Mouse (Mus musculus): Measurements from ENCODE around the gene Cep131. TPM values are rescaled to one million over a fixed set of nuclear protein-coding genes. Genes with fewer than 3 reads are reported as not detected.

Cep131 gene
- polyA plus RNA-seq, 1 experiment from 2014 or later = 53.2 TPM

DNA sequence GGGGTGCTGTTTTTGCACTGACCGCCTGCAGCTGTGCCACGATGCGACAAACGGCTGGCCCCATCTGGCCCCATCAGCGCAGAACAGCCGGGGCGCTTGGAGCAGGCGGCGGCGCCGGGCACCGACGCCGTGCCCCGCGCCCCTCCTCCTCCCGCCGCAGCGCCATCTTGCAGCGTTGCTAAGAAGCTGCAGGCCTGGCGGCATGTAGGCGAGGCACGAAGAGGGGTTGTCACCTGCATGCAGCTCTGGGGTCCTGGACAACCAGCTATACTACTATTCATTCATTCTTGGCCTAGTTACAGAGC lies 38.4 kb downstream of the Cep131 start:
- Histone ChIP-seq H3K4me2 (peak overlapping the region; percentile 94), H3K36me3 (no peaks in the 10 kb centered on the region), H3K4me3 (replicated peaks) (peak overlapping the region; percentile 69), H3K4me1 (replicated peaks) (peaks cover 46% of the 10 kb centered on the region), H3K27ac (no peak overlapping the region), H3K9me3 (no peaks in the 10 kb centered on the region), H3K27me3 (peaks cover 49% of the 10 kb centered on the region), H3K9ac (replicated peaks) (no peak overlapping the region)
- WGBS = under 1% methylated on average over 22 of the region's 23 CpGs
- no peak for ATAC-seq (ENCODE audit: insufficient number of reproducible peaks, insufficient read depth, low FRiP score, low TSS enrichment, low read depth)

- H3K9me3 ChIP-seq = no peaks in the 10 kb centered on the region
- H3K9ac ChIP-seq (replicated peaks) = peak overlapping the region; percentile 78
- peaks cover 46% of the 10 kb centered on the region for H3K4me1 ChIP-seq (replicated peaks)
- no peaks in the 10 kb centered on the region for H3K36me3 ChIP-seq
- WGBS = 10% methylated on average over 23 of the region's 23 CpGs
- peak overlapping the region; percentile 69 for H3K4me3 ChIP-seq (replicated peaks)
- peak overlapping the region; percentile 94 for H3K4me2 ChIP-seq
- no peak overlapping the region for H3K27ac ChIP-seq
- H3K27me3 ChIP-seq = peaks cover 49% of the 10 kb centered on the region
- no peak for ATAC-seq (ENCODE audit: insufficient number of reproducible peaks, insufficient read depth, low FRiP score, low TSS enrichment, low read depth)
These were observed 38.9 kb downstream of the Cep131 start for GRCm38 (mm10) chr11:120047531-120048251.

GRCm38 (mm10) chr11:120046553-120047191 lies 40.0 kb downstream of the Cep131 start, which contains the start of gene Aatk:
Gene Aatk, minus strand, starts transcription at chr11:120047167.
- no peak within 1 kb of the TSS for H3K27ac ChIP-seq
- peak within 1 kb of the TSS; percentile 69 for H3K4me3 ChIP-seq (replicated peaks)
- H3K36me3 ChIP-seq = no peaks in the 10 kb centered on the region
- WGBS = under 1% methylated on average over 46 of the region's 63 CpGs
- no peak for ATAC-seq (ENCODE audit: insufficient number of reproducible peaks, insufficient read depth, low FRiP score, low TSS enrichment, low read depth)
- H3K4me1 ChIP-seq (replicated peaks) = peaks cover 45% of the 10 kb centered on the region
- H3K27me3 ChIP-seq = peaks cover 49% of the 10 kb centered on the region
- H3K9me3 ChIP-seq = no peaks in the 10 kb centered on the region
- H3K4me2 ChIP-seq = peak within 1 kb of the TSS; percentile 94
- peak within 1 kb of the TSS; percentile 78 for H3K9ac ChIP-seq (replicated peaks)

DNA sequence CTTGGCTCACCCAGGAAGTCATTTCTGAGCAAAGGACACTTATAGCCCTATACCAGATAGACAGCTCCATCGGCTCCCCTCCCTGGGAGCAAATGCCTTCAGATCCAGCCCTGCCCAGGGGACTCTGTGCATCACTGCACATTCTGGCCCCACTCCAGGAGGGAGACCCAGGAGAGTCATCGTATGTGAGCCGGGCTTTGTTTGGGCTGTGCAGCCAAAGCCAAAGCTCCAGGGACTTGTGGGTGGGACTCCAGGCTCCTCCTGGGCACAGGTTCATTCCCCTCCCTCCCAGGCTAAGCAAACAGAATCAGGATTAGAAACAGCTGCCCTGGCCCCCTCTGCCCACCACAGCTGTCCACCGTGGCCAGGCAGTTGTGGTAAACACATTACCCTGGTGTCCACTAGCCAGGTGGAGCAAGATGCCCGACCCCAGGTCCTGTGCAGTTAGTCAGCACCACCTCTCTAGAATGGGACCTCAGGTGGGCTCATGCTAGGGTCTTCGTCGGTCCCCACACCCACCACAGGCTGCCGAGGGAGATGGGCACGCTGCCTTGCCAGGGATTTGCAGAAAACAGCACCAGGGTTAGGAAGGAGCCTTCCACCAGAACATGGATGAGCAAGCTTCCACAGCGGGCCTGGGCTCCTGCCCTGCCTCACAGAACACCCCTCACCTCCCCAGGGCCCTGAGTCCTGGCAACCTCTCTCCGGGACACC lies 40.6 kb downstream of the Cep131 start:
- Histone ChIP-seq H3K27me3 (peaks cover 49% of the 10 kb centered on the region), H3K4me1 (replicated peaks) (peaks cover 42% of the 10 kb centered on the region), H3K27ac (no peak overlapping the region)

GRCm38 (mm10) chr11:120045341-120045740 lies 41.3 kb downstream of the Cep131 start:
- H3K9ac ChIP-seq (replicated peaks) = no peak overlapping the region
- no peak for ATAC-seq (ENCODE audit: insufficient number of reproducible peaks, insufficient read depth, low FRiP score, low TSS enrichment, low read depth)
- peak overlapping the region; percentile 94; the same call in 1 of the 2 replicates for H3K4me2 ChIP-seq
- peaks cover 45% of the 10 kb centered on the region for H3K27me3 ChIP-seq
- H3K36me3 ChIP-seq = no peaks in the 10 kb centered on the region
- no peak overlapping the region for H3K27ac ChIP-seq
- no peaks in the 10 kb centered on the region for H3K9me3 ChIP-seq
- H3K4me1 ChIP-seq (replicated peaks) = peaks cover 41% of the 10 kb centered on the region
- WGBS = 59% methylated on average over 4 of the region's 4 CpGs
- H3K4me3 ChIP-seq (replicated peaks) = no peak overlapping the region

More for the DNA sequence above, 40.6 kb downstream of the Cep131 start:
- H3K9ac ChIP-seq (replicated peaks) = peak overlapping the region; percentile 78
- ATAC-seq (ENCODE audit: insufficient number of reproducible peaks, insufficient read depth, low FRiP score, low TSS enrichment, low read depth) = no peak
- no peaks in the 10 kb centered on the region for H3K36me3 ChIP-seq
- H3K4me3 ChIP-seq (replicated peaks) = peak overlapping the region; percentile 69
- H3K9me3 ChIP-seq = no peaks in the 10 kb centered on the region
- H3K4me2 ChIP-seq = peak overlapping the region; percentile 94
- WGBS = 51% methylated on average over 11 of the region's 11 CpGs

- Histone ChIP-seq H3K9ac (replicated peaks) (no peak overlapping the region), H3K4me3 (replicated peaks) (no peak overlapping the region), H3K4me2 (no peak overlapping the region), H3K36me3 (no peaks in the 10 kb centered on the region), H3K27me3 (peaks cover 21% of the 10 kb centered on the region), H3K27ac (no peak overlapping the region; the same call in 1 of the 2 replicates), H3K9me3 (no peaks in the 10 kb centered on the region), H3K4me1 (replicated peaks) (peaks cover 29% of the 10 kb centered on the region)
- WGBS = 75% methylated on average over 7 of the region's 7 CpGs
- no peak for ATAC-seq (ENCODE audit: insufficient number of reproducible peaks, insufficient read depth, low FRiP score, low TSS enrichment, low read depth)
These were observed 44.3 kb downstream of the Cep131 start for GRCm38 (mm10) chr11:120042141-120042838.

DNA sequence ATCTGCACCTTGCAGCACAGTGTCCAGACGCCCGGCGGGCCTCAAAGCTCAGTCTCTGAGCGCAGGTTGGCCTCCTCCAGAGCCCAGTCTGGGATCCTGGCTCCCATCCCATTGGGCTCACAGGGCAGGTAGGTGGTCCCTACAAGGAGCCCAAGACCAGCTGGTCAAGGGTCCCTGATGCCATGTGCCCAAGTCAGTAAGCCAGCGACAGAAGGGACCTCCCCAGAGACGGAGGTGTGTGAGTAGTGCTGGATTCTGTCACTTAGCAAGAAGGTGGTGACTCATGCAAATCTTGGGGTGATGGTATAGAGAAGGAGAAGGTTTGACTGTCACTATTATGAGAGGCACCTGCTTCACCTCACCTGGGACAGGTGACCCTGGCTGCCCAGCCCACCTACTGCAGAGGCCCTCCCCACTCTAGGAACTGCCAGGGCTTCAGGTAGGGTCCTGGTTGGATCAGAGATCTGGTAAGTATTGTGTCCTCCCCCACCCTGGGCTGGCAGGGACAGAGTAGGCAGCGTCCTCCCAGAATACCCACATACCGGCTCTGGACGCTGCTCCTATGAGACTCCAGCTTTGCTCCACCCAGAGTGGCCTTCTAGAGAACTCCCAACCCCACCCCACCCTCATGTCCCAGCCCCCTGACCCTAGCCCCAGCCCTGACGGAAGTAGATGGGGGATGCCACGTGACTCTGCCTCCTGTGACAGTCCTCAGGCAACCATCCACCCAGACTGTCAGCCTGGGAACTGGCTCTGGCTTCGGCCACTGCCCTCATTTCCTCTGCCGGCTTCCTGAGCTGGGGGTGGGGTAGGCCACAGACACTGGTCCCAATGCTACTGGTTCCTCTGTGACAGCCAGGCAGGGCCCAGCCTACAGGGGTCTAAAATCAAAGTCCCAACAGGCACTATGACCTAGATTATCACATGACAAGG lies 45.2 kb downstream of the Cep131 start:
- H3K4me2 ChIP-seq = no peak overlapping the region
- peaks cover 23% of the 10 kb centered on the region for H3K4me1 ChIP-seq (replicated peaks)
- 62% methylated on average over 13 of the region's 13 CpGs for WGBS
- no peak for ATAC-seq (ENCODE audit: insufficient number of reproducible peaks, insufficient read depth, low FRiP score, low TSS enrichment, low read depth)
- H3K36me3 ChIP-seq = no peaks in the 10 kb centered on the region
- H3K9me3 ChIP-seq = no peaks in the 10 kb centered on the region
- no peak overlapping the region for H3K27ac ChIP-seq
- H3K27me3 ChIP-seq = peaks cover 14% of the 10 kb centered on the region
- H3K9ac ChIP-seq (replicated peaks) = no peak overlapping the region
- H3K4me3 ChIP-seq (replicated peaks) = no peak overlapping the region

DNA sequence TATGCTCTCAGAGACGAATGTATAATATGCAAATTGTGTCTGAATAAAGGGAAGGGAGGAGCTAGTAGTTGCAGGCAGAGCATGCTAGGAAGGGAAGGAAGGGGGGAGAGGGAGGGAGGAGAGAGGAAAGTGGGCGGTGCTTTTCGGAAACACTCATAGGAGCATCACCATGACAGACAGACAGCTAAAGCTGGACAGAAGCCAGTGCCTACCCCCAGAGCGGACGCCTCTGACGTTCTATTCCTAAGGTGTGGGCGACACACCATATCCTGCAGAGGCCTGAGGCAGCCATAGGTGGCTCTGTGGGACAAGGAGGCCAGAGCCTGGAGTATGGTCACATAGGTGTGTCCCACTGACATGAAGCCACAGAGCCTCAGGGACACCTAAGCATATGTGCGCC lies 46.2 kb downstream of the Cep131 start:
- Histone ChIP-seq H3K36me3 (no peaks in the 10 kb centered on the region), H3K4me1 (replicated peaks) (peaks cover 13% of the 10 kb centered on the region), H3K9me3 (no peaks in the 10 kb centered on the region), H3K4me3 (replicated peaks) (no peak overlapping the region), H3K27ac (no peak overlapping the region), H3K9ac (replicated peaks) (no peak overlapping the region), H3K27me3 (peaks cover 6% of the 10 kb centered on the region; the same call in 1 of the 2 replicates), H3K4me2 (no peak overlapping the region)
- 72% methylated on average over 8 of the region's 8 CpGs for WGBS
- ATAC-seq (ENCODE audit: insufficient number of reproducible peaks, insufficient read depth, low FRiP score, low TSS enrichment, low read depth) = no peak

DNA sequence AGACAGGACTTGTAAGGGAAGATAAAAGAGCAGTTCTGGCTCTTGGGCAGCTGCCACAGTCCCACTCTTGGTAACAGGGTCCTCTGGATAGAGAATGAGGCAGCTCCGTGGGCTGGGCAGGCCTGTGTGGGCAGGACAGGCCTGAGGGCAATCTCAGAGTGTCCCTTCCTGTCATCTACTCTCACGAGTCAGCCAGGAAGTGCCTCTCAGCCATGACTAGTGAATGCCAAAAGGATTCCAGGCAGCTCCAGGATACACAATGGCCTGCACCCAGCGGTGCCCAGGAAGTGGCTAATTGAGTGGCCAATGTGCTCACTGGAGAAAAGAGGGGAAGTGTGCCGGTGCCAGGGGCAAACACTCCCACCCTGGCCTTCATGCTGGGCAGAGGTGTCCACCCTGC lies 47.0 kb downstream of the Cep131 start:
- no peak overlapping the region for H3K27ac ChIP-seq
- H3K4me3 ChIP-seq (replicated peaks) = no peak overlapping the region
- WGBS = 54% methylated on average over 4 of the region's 4 CpGs
- H3K4me2 ChIP-seq = no peak overlapping the region
- H3K9ac ChIP-seq (replicated peaks) = no peak overlapping the region
- peaks cover 5% of the 10 kb centered on the region; the same call in 1 of the 2 replicates for H3K27me3 ChIP-seq
- H3K36me3 ChIP-seq = no peaks in the 10 kb centered on the region
- ATAC-seq (ENCODE audit: insufficient number of reproducible peaks, insufficient read depth, low FRiP score, low TSS enrichment, low read depth) = no peak
- H3K9me3 ChIP-seq = no peaks in the 10 kb centered on the region
- H3K4me1 ChIP-seq (replicated peaks) = peaks cover 10% of the 10 kb centered on the region; the same call in 1 of the 2 replicates

DNA sequence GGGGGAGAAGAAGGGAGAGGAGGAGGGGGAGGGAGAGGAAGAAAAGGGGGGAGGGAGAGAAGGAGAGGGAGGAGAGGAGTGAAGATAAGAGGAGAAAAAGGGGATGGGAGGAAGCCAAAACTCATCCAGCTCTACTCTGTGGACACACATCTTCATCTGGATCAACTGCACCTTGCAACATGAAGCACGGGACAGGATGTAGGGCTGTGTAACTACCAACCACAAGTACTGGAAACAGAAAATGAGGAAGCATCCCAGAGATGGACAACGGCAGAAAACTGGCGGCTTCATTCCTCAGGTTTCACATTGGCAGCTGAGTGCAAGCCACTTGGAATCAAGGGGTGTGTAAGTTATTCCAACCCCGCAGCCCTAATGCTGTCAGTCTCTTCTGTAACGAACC lies 51.9 kb downstream of the Cep131 start:
- no peaks in the 10 kb centered on the region for H3K36me3 ChIP-seq
- peaks cover 15% of the 10 kb centered on the region for H3K4me1 ChIP-seq (replicated peaks)
- H3K4me2 ChIP-seq = no peak overlapping the region
- H3K9ac ChIP-seq (replicated peaks) = no peak overlapping the region
- H3K27me3 ChIP-seq = no peaks in the 10 kb centered on the region
- no peak for ATAC-seq (ENCODE audit: insufficient number of reproducible peaks, insufficient read depth, low FRiP score, low TSS enrichment, low read depth)
- 69% methylated on average over 5 of the region's 5 CpGs for WGBS
- H3K9me3 ChIP-seq = no peaks in the 10 kb centered on the region
- no peak overlapping the region for H3K4me3 ChIP-seq (replicated peaks)
- H3K27ac ChIP-seq = no peak overlapping the region
